Mouse (Mus musculus) liver, postnatal 0 days (tissue): ENCODE data around the gene Atrn. TPM values are rescaled to one million over a fixed set of nuclear protein-coding genes. Genes with fewer than 3 reads are reported as not detected.

Experiments used
- ATAC-seq: fragments of 200-750 bp; cut with Nextera tagmentation; 2 replicates; pipeline ENCODE4 v1.8.0; 2017; ENCODE audit warnings: mild to moderate bottlenecking, moderate library complexity
- DNase-seq: peaks from one replicate; pipeline ENCODE4 v3.0.0-alpha.2; 2016
- H3K27ac ChIP-seq: fragments of 300-500 bp; sonication (generic); 2 replicates; pipeline ENCODE4 v1.5.1; 2014; ENCODE audit warnings: antibody characterized with exemption, moderate library complexity, mild to moderate bottlenecking, low read depth
- H3K27me3 ChIP-seq: fragments of 300-500 bp; sonication (generic); 2 replicates; pipeline ENCODE4 v1.6.1; 2014; ENCODE audit warnings: low read length, control low read depth, mixed read lengths; ENCODE audit not compliant: insufficient read depth
- H3K36me3 ChIP-seq: fragments of 300-500 bp; sonication (generic); replicated peaks from 2 replicates; pipeline ENCODE4 v1.6.1; 2014; ENCODE audit warnings: mild to moderate bottlenecking, control low read depth, low read length, moderate library complexity, mixed read lengths; ENCODE audit not compliant: insufficient read depth
- H3K4me1 ChIP-seq: fragments of 300-500 bp; sonication (generic); 2 replicates; pipeline ENCODE4 v1.6.1; 2014; ENCODE audit warnings: antibody characterized with exemption, mild to moderate bottlenecking, control low read depth; ENCODE audit not compliant: insufficient read depth
- H3K4me2 ChIP-seq: fragments of 300-500 bp; sonication (generic); 2 replicates; pipeline ENCODE4 v1.6.1; 2014; ENCODE audit warnings: low read depth, mild to moderate bottlenecking, low read length, moderate library complexity, mixed read lengths
- H3K4me3 ChIP-seq: fragments of 300-500 bp; sonication (generic); 2 replicates; pipeline ENCODE4 v1.5.1; 2014; ENCODE audit warnings: low read depth, low read length
- H3K9ac ChIP-seq: fragments of 300-500 bp; sonication (generic); replicated peaks from 2 replicates; pipeline ENCODE4 v1.6.1; 2014; ENCODE audit warnings: mild to moderate bottlenecking, moderate library complexity
- H3K9me3 ChIP-seq: fragments of 300-500 bp; sonication (generic); 2 replicates; pipeline ENCODE4 v1.6.1; 2016; ENCODE audit warnings: mild to moderate bottlenecking, control low read depth, low read length, mixed read lengths
- CTCF ChIP-seq: sonication (generic); IDR thresholded peaks from 2 replicates; pipeline ENCODE4 v1.5.1; 2016; ENCODE audit warnings: antibody characterized with exemption, low read depth
- EP300 ChIP-seq: IDR thresholded peaks from 2 replicates; pipeline ENCODE4 v1.6.1; 2016; ENCODE audit warnings: antibody characterized with exemption, low read depth, mild to moderate bottlenecking
- WGBS: fragments of 180-500 bp; shearing (Covaris S2); extraction: QIAGEN DNeasy Blood & Tissue Kit; methylation state at CpG from one replicate; pipeline ENCODE4 v1.1.7; 2014; ENCODE audit not compliant: insufficient replicate concordance; 5-methylcytosine and 5-hydroxymethylcytosine counted together
- polyA plus RNA-seq: library from polyadenylated mRNA; unstranded; fragments of >200 nt; fragmentation: Nextera tagmentation; extraction: Ambion mirVana; gene quantifications from 2 replicates; pipeline ENCODE4 v1.2.1, GENCODE M21; 2015

Atrn gene
- polyA plus RNA-seq, 1 experiment from 2014 or later = 6.3 TPM

DNA sequence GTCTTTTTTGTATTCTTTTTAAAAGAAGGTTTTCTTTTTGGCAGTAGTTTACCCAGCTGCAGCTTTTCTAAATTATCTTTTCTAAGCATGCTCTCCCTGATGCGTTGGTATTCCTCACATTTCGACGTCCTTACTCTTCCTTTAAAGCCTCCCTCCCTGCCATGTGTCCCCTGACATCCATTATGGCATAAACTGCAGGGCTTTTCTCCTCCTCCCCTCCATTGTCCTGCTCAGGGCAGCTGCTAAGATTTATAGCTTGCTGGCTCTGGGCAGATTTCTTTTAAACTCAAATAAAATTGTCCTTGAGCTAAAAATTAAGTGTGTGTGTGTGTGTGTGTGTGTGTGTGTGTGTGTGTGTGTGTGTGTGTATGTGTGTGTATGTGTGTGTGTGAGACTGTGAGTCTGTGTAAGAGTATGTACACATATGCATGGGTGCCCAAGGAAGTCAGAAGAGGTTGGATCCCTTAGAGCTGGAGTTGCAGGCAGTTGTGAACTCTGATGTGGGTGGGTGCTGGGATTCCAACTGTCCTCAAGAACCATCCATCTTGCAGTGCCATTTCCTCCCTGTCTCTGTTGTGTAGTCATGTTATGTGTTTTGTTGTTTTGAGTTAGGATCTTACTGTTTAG is 10.3 kb downstream of the Atrn start:
- TF ChIP-seq CTCF = no peak
- no peak for TF ChIP-seq EP300
- H3K4me1 ChIP-seq = 0 out of 2 replicates have a peak, but pooled peaks cover 4% of the 10 kb centered on the region
- ATAC-seq (no peak), DNase-seq (no peak)
- H3K4me2 ChIP-seq = no peak overlapping the region
- H3K9me3 ChIP-seq = no peaks in the 10 kb centered on the region
- no peak overlapping the region for H3K9ac ChIP-seq
- no peak overlapping the region for H3K4me3 ChIP-seq
- no peak overlapping the region for H3K27ac ChIP-seq
- H3K27me3 ChIP-seq = no peaks in the 10 kb centered on the region
- 56% methylated on average over 3 of the region's 3 CpGs for WGBS
- peaks cover 3% of the 10 kb centered on the region; the same call in 1 of the 2 replicates for H3K36me3 ChIP-seq

DNA sequence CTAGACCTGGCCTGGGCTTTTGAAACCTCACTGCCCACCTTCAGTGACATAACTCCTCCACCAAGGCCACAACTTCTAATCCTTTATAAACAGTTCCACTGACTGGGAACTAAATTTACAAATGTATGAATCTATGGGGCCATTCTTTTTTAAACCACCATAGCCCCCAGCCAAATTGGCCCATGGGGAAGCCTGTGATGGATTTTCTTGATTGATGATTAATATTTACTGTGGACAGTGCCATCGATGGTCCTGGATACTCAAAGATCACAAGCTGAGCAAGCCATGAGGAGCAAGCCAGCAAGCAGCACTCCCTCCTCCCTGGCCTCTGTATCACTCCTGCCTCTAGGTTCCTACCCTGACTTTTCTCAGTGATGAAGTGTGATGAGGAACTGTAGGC is 11.4 kb downstream of the Atrn start:
- TF ChIP-seq EP300 = no peak
- no peak for TF ChIP-seq CTCF
- Histone ChIP-seq H3K4me3 (no peak overlapping the region), H3K36me3 (peaks cover 3% of the 10 kb centered on the region; the same call in 1 of the 2 replicates), H3K27me3 (no peaks in the 10 kb centered on the region), H3K4me2 (no peak overlapping the region), H3K4me1 (0 out of 2 replicates have a peak, but pooled peaks cover 4% of the 10 kb centered on the region), H3K9ac (no peak overlapping the region), H3K27ac (no peak overlapping the region), H3K9me3 (no peaks in the 10 kb centered on the region)
- WGBS = 66% methylated on average over 1 of the region's 1 CpGs
- ATAC-seq = no peak
- no peak for DNase-seq

- H3K27ac ChIP-seq = peak overlapping the region; percentile 64
- 64% methylated on average over 5 of the region's 5 CpGs for WGBS
Observed at GRCm38 (mm10) chr2:130919062-130919593, 12.8 kb downstream of the Atrn start.

GRCm38 (mm10) chr2:130924950-130925349 is 18.7 kb downstream of the Atrn start:
- Histone ChIP-seq H3K4me3 (no peak overlapping the region), H3K36me3 (no peaks in the 10 kb centered on the region), H3K4me2 (no peak overlapping the region), H3K27me3 (no peaks in the 10 kb centered on the region), H3K27ac (no peak overlapping the region), H3K9ac (no peak overlapping the region), H3K4me1 (peaks cover 18% of the 10 kb centered on the region; the same call in 1 of the 2 replicates), H3K9me3 (no peaks in the 10 kb centered on the region)
- TF ChIP-seq CTCF (no peak), EP300 (no peak)
- ATAC-seq = peak; percentile 47; the same call in 1 of the 2 replicates
- no peak for DNase-seq
- 52% methylated on average over 2 of the region's 2 CpGs for WGBS

More at GRCm38 (mm10) chr2:130919062-130919593, 12.8 kb downstream of the Atrn start:
- Histone ChIP-seq H3K4me3 (no peak overlapping the region), H3K9ac (no peak overlapping the region), H3K4me2 (0 out of 2 replicates have a peak overlapping the region, but pooled peaks have one; percentile 1), H3K36me3 (no peaks in the 10 kb centered on the region), H3K27me3 (no peaks in the 10 kb centered on the region), H3K9me3 (no peaks in the 10 kb centered on the region), H3K4me1 (0 out of 2 replicates have a peak, but pooled peaks cover 4% of the 10 kb centered on the region)
- DNase-seq (no peak), ATAC-seq (peak; percentile 87)
- no peak for TF ChIP-seq CTCF
- TF ChIP-seq EP300 = no peak

GRCm38 (mm10) chr2:130928031-130928430 is 21.7 kb downstream of the Atrn start:
- no peak overlapping the region for H3K4me3 ChIP-seq
- TF ChIP-seq CTCF (no peak), EP300 (no peak)
- H3K36me3 ChIP-seq = no peaks in the 10 kb centered on the region
- H3K9ac ChIP-seq = no peak overlapping the region
- peaks cover 40% of the 10 kb centered on the region; the same call in 1 of the 2 replicates for H3K4me1 ChIP-seq
- no peaks in the 10 kb centered on the region for H3K27me3 ChIP-seq
- H3K9me3 ChIP-seq = no peaks in the 10 kb centered on the region
- ATAC-seq (0 out of 2 replicates have a peak, but pooled peaks have one; percentile 35), DNase-seq (no peak)
- H3K27ac ChIP-seq = no peak overlapping the region
- 66% methylated on average over 4 of the region's 4 CpGs for WGBS
- no peak overlapping the region for H3K4me2 ChIP-seq

- H3K27ac ChIP-seq = no peak overlapping the region
- no peak overlapping the region for H3K4me2 ChIP-seq
- no peaks in the 10 kb centered on the region for H3K27me3 ChIP-seq
- no peak for ATAC-seq
- DNase-seq = no peak
- H3K4me3 ChIP-seq = no peak overlapping the region
- no peaks in the 10 kb centered on the region; the same call in 1 of the 2 replicates for H3K36me3 ChIP-seq
- H3K9me3 ChIP-seq = no peaks in the 10 kb centered on the region
- H3K4me1 ChIP-seq = peaks cover 40% of the 10 kb centered on the region; the same call in 1 of the 2 replicates
- no peak overlapping the region for H3K9ac ChIP-seq
- TF ChIP-seq EP300 (no peak), CTCF (no peak)
Observed at GRCm38 (mm10) chr2:130928530-130928929, 22.2 kb downstream of the Atrn start.
